Mouse (Mus musculus) hindlimb bud, embryonic 11.5 days (tissue): Measurements from ENCODE around the gene Snai1.

ENCODE experiments used
- DNase-seq: peaks from one replicate; pipeline ENCODE4 v3.0.0-alpha.2; 2012; ENCODE audit warnings: low read depth, low spot score; ENCODE audit errors: extremely low spot score

The Snai1 gene

GRCm38 (mm10) chr2:167515688-167516087 is 22.3 kb upstream of the Snai1 start:
- no peak for DNase-seq

- DNase-seq: no peak
Measured at GRCm38 (mm10) chr2:167519606-167520252, 18.3 kb upstream of the Snai1 start.

DNA sequence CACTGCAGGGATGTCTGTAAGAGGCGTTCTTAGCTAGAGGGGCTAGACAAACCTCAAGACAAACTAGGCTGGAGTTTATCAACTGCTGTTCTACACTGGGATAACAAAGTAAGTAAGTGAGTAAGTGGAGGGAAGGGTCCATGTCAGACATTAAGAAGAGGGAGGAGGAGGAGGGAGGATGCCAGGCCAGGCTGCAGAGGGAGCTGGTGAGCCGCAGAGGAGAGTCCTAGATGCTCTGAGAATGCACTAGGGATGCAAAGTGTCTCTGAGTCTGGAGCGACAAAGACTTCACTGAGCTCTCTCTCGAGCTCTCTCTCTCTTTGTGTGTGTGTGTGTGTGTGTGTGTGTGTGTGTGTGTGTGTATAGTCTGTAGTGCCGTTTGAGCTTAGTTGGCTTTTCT is 9.7 kb upstream of the Snai1 start:
- DNase-seq: no peak

DNA sequence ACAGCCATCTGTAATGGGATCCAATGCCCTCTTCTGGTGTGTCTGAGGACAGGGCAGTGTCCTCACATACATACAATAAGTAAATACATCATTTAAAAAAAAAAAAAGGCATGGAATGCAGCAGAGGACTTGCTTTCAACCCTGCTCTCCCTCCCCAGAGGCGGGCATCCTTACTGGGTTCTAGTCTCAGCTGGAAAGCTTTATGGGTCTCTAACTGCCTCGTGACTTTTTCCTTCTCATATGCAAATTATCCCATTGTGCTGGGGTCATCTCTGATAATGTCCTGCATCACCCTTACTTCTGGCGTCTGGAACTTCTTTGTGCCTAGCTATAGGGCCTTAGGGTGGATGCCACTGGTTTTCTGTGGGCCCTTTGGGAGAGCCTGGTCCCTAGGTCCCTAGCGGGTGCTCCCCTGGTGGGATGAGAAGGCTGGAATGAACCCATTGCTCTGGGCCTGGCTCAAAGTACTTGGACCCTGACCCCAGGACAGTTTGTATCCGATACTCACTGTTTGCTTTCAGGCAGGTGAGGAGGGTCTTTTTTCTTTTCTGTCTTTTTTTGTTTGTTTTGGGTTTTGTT is 8.0 kb upstream of the Snai1 start:
- DNase-seq: no peak

- no peak for DNase-seq
Measured at GRCm38 (mm10) chr2:167530536-167530935, 7.5 kb upstream of the Snai1 start.

DNA sequence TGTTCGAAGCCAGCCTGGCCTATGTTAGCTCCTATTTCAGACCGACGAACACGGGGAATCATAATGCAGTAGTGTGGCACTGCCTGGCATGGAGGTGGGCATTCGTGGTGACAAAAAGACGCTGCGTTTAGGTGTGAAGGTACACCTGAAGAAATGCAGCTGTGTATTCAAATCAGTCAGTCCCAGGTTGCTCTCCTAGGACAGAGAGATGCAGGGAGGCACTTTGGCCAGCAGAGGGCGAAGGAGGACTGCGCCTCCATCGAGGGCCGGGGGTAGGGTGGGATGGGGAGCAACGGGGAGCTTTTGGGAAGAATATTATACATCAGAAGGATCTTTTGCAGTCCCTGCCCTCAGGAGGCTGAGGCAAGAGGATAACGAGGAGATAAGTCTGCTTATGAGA is 5.9 kb upstream of the Snai1 start:
- no peak for DNase-seq

DNA sequence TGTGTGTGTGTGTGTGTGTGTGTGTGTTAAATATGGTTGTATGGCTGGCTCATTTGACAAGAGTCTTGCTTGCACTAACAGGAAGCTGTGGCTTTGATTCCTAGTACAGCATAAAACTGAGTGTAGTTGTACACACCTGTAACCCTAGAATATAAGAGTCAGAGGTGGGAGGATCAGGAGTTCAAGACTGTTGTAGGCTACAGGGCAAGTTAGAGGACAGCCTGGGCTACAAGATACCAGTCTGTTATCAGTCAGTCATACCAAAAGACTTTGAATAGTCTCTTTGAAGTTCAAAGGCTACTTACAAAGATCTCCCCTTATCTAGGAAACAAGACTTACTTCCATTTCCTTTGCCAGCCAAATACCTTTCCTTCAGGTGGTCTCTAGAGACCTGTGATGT is 4.1 kb upstream of the Snai1 start:
- no peak for DNase-seq

GRCm38 (mm10) chr2:167536320-167536945 is 1.6 kb upstream of the Snai1 start:
- DNase-seq: no peak

GRCm38 (mm10) chr2:167538671-167539306 is 794 bp downstream of the Snai1 start:
- no peak for DNase-seq

DNA sequence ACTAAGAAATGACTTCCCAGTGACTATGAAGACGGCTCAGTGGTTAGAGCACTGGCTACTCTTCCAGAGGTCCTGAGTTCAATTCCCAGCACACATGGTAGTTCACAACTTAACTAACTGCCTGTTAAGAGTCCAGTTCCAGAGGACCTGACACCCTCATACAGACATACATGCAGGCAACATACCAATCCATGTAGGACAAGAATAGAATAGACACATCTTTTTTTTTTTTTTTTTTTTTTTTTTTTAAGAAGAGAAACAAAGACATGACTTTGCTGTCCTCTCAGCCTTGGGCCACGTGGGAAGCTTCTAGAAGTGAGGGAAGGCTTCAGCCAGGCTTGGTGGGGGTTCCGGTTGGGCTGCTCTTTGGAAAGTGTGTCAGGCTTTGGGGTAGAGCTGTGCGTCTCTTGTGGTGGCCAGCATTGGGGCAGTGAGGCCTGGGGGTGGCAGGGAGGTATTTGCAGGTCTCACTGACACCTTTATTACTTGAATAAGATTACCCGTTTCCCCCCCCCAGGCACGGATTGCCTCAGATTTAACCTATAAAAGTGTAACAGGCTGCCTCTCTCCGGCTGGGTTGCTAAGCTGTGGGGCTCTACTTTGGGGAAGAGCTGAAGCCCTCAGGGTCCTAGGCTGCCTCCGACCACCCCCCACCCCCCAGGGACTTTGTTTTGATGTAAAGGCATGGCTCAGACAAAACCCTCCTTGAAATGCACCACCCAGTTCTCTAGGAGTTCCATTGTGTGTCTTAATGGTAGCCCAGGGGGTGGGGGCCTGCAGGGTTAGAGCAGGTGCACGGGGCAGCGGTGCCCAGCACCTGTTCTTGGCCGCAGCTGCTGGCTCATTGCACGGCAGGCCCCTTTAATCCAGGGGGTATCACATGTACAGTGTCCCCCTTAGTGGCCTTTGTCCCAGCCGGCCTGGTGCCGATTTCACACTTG is 1.8 kb downstream of the Snai1 start:
- no peak for DNase-seq

DNA sequence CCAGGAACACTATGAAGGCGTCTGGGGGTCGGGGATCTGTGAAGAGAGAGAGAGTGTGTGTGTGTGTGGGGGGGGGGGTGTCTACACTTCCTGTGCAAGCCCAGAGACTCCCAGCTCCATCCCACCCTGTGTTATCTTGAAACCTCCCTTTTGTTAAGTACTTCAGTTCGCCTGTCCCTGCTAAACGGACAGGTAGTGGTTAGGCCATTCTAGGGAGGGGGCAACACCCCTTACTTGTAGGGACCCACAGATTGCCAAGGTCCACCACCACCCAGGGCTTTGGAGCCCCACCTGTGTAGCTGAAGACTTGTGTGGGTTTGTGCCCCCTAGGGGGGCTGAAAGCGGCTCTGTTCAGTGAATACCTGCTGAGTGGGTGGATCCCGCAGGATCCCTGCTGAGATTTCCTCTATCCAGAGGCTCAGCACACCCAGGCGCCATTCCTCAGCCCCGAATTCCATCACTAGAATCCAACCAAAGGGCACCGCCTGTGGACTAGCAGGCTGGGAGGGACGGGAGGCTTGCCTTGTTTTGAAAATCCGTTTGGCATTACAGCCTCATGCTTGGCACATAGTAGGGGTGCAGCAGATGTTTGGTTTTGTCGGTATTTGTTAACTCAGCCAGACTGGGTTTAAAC is 2.6 kb downstream of the Snai1 start:
- no peak for DNase-seq

DNA sequence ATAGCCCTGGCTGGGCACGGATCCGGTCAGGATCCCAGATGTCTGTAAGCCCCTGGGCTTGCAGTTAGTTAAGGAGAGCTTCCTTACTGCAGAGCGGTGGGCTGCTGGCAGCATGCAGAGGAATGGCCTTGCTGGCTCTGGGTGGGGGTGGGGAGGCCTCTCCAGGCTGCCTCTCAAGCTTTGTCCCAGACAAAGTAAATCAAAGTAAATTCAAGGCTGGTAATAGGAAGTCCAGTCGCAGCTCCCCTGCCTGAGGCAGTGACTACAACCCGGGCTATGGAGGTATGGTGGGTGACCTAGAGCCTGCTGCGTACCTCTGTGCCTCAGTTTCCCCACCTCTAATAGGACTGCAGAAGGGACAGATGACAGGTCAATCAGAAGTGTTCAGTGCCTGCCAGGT is 3.3 kb downstream of the Snai1 start:
- DNase-seq: no peak

GRCm38 (mm10) chr2:167541761-167542160 is 3.8 kb downstream of the Snai1 start:
- DNase-seq: no peak

DNA sequence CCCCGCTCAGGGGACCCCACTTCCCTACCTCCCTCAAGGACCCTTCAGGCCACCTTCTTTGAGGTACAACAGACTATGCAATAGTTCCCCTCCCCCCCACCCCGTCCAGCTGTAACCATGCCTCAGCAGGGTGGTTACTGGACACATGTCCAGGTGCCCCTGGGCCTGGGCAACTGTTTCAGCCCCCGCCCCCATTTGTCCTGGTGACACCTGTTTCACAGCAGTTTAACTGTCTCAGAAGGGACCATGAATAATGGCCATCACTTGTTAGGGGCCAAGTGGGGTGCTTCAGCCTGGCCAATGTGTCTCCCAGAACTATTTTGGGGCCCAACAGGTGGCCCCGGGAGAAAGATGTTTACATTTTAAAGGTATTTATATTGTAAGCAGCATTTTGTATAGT is 4.4 kb downstream of the Snai1 start:
- no peak for DNase-seq

- no peak for DNase-seq
Measured at GRCm38 (mm10) chr2:167543121-167544003, 5.4 kb downstream of the Snai1 start.

DNA sequence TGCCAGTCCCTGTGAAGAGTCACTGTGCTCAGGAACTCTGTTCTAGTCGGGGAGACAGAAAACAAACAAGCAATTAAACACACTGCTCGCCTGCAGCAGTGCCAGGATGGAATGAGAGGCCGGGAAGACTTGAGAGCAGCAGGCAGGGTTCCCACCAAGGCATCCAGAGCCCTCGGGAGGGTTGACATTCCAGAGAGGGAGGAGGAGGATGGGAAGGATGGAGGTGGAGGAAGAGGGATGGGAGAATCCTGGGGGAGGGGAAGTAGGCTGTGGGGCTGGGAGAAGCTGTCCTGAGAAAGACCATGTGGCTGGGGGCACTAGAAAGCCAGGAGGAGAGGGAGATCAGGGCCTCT is 6.0 kb downstream of the Snai1 start:
- no peak for DNase-seq

DNA sequence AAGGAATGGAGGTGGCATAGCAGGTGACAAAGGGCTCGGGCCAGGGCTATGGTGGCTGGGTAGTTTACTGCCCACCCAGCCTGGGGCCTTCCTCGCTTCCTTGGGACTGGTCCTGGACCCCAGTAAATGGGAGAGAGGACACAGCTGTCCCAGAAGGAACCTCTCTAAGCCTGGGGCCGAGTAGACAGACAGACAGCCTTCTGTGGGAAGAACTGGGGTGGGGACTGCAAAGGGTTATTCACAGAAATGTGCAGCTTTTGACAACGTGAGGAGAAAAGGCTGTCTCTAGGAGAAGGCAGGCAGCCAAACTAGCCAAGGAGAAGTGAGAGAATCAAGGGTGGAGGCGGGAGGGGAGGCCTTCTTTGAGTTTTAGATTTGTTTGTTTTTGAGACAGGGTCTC is 6.5 kb downstream of the Snai1 start:
- no peak for DNase-seq

DNA sequence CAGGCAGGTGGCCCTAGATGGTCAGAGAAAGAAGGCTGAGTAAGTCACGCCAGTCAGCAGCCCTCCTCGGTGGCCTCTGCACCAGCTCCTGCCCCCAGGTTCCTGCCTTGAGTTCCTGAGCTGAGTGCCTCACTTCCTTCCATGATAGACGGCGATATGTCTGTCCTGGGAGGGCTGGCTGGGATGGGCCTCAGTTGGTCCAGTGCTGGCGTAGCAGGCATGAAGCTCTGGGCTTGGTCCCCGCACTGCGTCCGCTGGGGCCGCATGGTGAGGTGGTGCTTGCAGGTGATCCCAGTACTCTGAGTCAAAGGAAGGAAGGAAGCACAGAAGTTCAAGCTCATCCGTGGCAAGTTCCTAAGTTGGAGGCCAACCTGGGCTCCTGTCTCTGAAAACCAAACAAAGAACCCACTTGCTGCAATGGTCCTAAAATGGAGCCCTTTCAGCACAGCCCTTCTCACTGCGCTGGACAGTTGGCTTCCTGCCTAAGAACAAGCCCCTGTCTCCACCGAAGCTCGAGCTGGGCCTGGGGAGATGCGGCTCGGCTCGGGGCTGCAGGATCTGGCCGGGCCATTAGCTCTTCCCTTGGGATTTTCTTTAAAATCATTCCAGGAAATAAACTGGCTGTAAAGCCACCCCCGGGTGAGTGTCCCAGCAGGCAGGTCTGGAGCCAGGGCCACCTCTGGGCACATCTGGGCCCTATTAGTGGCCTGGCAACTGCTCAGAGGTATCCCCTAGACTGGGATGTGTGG is 8.6 kb downstream of the Snai1 start:
- DNase-seq: no peak

- DNase-seq: no peak
Measured at GRCm38 (mm10) chr2:167547444-167547843, 9.4 kb downstream of the Snai1 start.
